Mouse (Mus musculus): Measurements from ENCODE around the gene Stard3nl. TPM values are rescaled to one million over a fixed set of nuclear protein-coding genes. Genes with fewer than 3 reads are reported as not detected.

Stard3nl gene
- total and polyA plus RNA-seq, 3 experiments: 25.2 to 35.3 (median 30.5) TPM

DNA sequence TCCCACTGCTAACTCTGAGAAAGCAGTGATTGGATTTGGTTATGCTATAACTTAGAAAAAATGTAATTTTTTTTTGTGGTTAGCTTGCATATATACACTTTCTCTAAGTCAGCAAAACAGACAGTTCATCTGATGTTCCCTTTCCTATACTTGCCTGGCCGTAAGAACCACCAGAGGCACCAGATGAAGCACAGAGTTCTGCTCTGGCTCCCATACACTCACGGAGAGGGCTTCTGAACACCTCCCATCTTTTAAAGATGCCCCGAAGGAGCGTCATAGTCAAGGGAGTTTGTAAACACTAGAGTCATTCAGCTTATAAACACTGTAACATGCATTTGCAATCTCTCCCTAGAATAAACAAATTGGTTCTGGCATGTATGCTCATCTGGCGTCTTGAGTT lies 32.5 kb upstream of the Stard3nl start:
- TF ChIP-seq ELF1 (IDR thresholded peaks at IDR 0.05; ENCODE audit: low read depth, low read length): no peak
- TF ChIP-seq GABPA (IDR thresholded peaks at IDR 0.05; ENCODE audit: insufficient replicate concordance, low read depth, low read length): no peak
- TF ChIP-seq E2F4 (IDR thresholded peaks at IDR 0.05; ENCODE audit: insufficient replicate concordance, low read depth, low read length): no peak
- no peaks in the 10 kb centered on the region for H3K79me2 ChIP-seq (replicated peaks; ENCODE audit: control insufficient read depth, extremely low read depth, insufficient read depth, poor library complexity, severe bottlenecking)
- dilution Hi-C loops (cut with MboI; ENCODE audit: extremely low pct_ligation_motif_present, extremely low pct_unique_long_range_greater_than_20kb, low sequenced_read_pairs): no loop called here
- no peaks in the 10 kb centered on the region for H3K27me3 ChIP-seq (replicated peaks)
- H3K27ac ChIP-seq (ENCODE audit: insufficient read depth, low read depth): no peak overlapping the region
- H3K9me3 ChIP-seq (replicated peaks; ENCODE audit: low read length): peaks cover 2% of the 10 kb centered on the region
- H3K4me3 ChIP-seq (replicated peaks in 1 of 3; ENCODE audit: low read depth in 2 of 3, low read length in 2 of 3, poor library complexity in 1 of 3): no peak overlapping the region
- in situ Hi-C loops (cut with MboI; ENCODE audit: low pct_ligation_motif_present, low pct_unique_long_range_greater_than_20kb, low sequenced_read_pairs): no loop called here
- no peak overlapping the region for H3K4me2 ChIP-seq (ENCODE audit: insufficient read depth, low read depth, poor library complexity, severe bottlenecking)
- H3K36me3 ChIP-seq (replicated peaks in 1 of 2; ENCODE audit: control insufficient read depth in 1 of 2, insufficient read depth in 1 of 2, low read length in 1 of 2): no peaks in the 10 kb centered on the region
- H3K9ac ChIP-seq (ENCODE audit: insufficient read depth, low read depth): no peak overlapping the region
- no peak for DNase-seq (ENCODE audit: extremely low read depth)
- no peaks in the 10 kb centered on the region for H3K4me1 ChIP-seq (ENCODE audit: control insufficient read depth in 1 of 2, insufficient read depth in 2 of 2)

DNA sequence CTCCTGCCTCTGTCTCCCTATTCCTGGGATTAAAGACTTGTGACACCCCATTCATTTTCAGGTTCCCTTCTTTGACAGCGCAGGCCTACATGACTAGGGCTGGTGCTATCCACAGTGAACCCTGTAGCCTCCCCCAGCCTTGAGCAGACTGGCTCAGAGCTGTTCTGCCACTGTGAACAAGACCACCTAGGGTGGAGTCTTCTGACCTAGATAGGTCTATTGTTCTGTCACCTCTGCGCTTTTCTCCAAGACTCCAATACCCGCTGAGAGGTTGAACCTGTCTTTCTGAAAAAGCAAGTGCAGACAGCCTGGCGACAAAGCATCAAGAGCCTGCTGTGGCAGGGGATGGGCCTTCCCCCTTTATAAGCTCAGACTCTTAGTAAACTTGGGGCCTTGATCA lies 29.0 kb upstream of the Stard3nl start:
- H3K4me2 ChIP-seq (ENCODE audit: insufficient read depth, low read depth, poor library complexity, severe bottlenecking): no peak overlapping the region
- DNase-seq (ENCODE audit: extremely low read depth): no peak
- dilution Hi-C loops (cut with MboI; ENCODE audit: extremely low pct_ligation_motif_present, extremely low pct_unique_long_range_greater_than_20kb, low sequenced_read_pairs): no loop called here
- TF ChIP-seq MYC (IDR thresholded peaks at IDR 0.05; ENCODE audit: low read depth, low read length) (no peak), GABPA (IDR thresholded peaks at IDR 0.05; ENCODE audit: insufficient replicate concordance, low read depth, low read length) (no peak), CHD1 (IDR thresholded peaks at IDR 0.05; ENCODE audit: low read depth, low read length) (no peak), RCOR1 (conservative IDR thresholded peaks at IDR 0.05; ENCODE audit: low read depth, low read length) (no peak), SMC3 (IDR thresholded peaks at IDR 0.05; ENCODE audit: low read depth, low read length) (no peak), IRF4 (IDR thresholded peaks at IDR 0.05; ENCODE audit: low read depth, low read length) (no peak), MAX (IDR thresholded peaks at IDR 0.05; ENCODE audit: low read length) (no peak)
- in situ Hi-C loops (cut with MboI; ENCODE audit: low pct_ligation_motif_present, low pct_unique_long_range_greater_than_20kb, low sequenced_read_pairs): no loop called here
- H3K9me3 ChIP-seq (replicated peaks; ENCODE audit: low read length): peaks cover 2% of the 10 kb centered on the region
- no peaks in the 10 kb centered on the region for H3K36me3 ChIP-seq (replicated peaks in 1 of 2; ENCODE audit: control insufficient read depth in 1 of 2, insufficient read depth in 1 of 2, low read length in 1 of 2)
- no peaks in the 10 kb centered on the region for H3K4me1 ChIP-seq (ENCODE audit: control insufficient read depth in 1 of 2, insufficient read depth in 2 of 2)
- H3K4me3 ChIP-seq (replicated peaks in 1 of 3; ENCODE audit: low read depth in 2 of 3, low read length in 2 of 3, poor library complexity in 1 of 3): no peak overlapping the region
- H3K27ac ChIP-seq (ENCODE audit: insufficient read depth, low read depth): no peak overlapping the region
- H3K9ac ChIP-seq (ENCODE audit: insufficient read depth, low read depth): no peak overlapping the region
- H3K27me3 ChIP-seq (replicated peaks): no peaks in the 10 kb centered on the region
- no peaks in the 10 kb centered on the region for H3K79me2 ChIP-seq (replicated peaks; ENCODE audit: control insufficient read depth, extremely low read depth, insufficient read depth, poor library complexity, severe bottlenecking)

DNA sequence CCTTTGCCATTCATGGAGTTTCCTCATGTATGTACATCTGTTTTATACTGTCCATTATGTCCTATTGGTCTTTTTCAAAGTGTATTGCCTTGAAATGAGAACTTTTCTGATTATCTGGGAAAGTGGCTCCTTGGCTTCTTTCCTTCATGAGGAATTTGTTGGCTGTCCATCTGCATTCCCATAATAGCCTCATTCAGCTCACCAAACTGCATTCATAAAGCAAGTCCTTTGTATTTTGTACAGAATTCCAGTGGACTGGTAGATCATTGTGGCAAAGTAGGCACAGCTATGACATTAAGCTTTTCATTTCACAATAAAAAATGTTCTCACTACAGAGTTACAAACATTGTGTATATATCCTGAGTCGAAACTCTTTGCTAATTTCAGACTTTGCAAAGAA lies 26.9 kb upstream of the Stard3nl start:
- in situ Hi-C loops (cut with MboI; ENCODE audit: low pct_ligation_motif_present, low pct_unique_long_range_greater_than_20kb, low sequenced_read_pairs): no loop called here
- no peaks in the 10 kb centered on the region for H3K79me2 ChIP-seq (replicated peaks; ENCODE audit: control insufficient read depth, extremely low read depth, insufficient read depth, poor library complexity, severe bottlenecking)
- H3K9ac ChIP-seq (ENCODE audit: insufficient read depth, low read depth): no peak overlapping the region
- dilution Hi-C loops (cut with MboI; ENCODE audit: extremely low pct_ligation_motif_present, extremely low pct_unique_long_range_greater_than_20kb, low sequenced_read_pairs): no loop called here
- peaks cover 3 to 14% of the 10 kb centered on the region in 2 experiments; a peak in 3 of 4 replicates for H3K4me1 ChIP-seq (ENCODE audit: control insufficient read depth in 1 of 2, insufficient read depth in 2 of 2)
- H3K36me3 ChIP-seq (replicated peaks in 1 of 2; ENCODE audit: control insufficient read depth in 1 of 2, insufficient read depth in 1 of 2, low read length in 1 of 2): no peaks in the 10 kb centered on the region
- no peak overlapping the region for H3K27ac ChIP-seq (ENCODE audit: insufficient read depth, low read depth)
- no peak overlapping the region for H3K4me2 ChIP-seq (ENCODE audit: insufficient read depth, low read depth, poor library complexity, severe bottlenecking)
- H3K4me3 ChIP-seq (replicated peaks in 1 of 3; ENCODE audit: low read depth in 2 of 3, low read length in 2 of 3, poor library complexity in 1 of 3): no peak overlapping the region
- TF ChIP-seq MAX (IDR thresholded peaks at IDR 0.05; ENCODE audit: low read length) (no peak), GABPA (IDR thresholded peaks at IDR 0.05; ENCODE audit: insufficient replicate concordance, low read depth, low read length) (no peak), NELFE (IDR thresholded peaks at IDR 0.05; ENCODE audit: low read depth, low read length) (no peak), ETS1 (conservative IDR thresholded peaks at IDR 0.05; ENCODE audit: low read depth, low read length) (no peak), TCF12 (IDR thresholded peaks at IDR 0.05; ENCODE audit: low read depth, low read length) (no peak), MAFK (IDR thresholded peaks at IDR 0.05; ENCODE audit: insufficient replicate concordance, low read length) (no peak), CTCF (conservative IDR thresholded peaks at IDR 0.05 in 1 of 2, IDR thresholded peaks at IDR 0.05 in 1 of 2; ENCODE audit: low read depth in 2 of 2, low read length in 2 of 2) (no peak), MYC (IDR thresholded peaks at IDR 0.05; ENCODE audit: low read depth, low read length) (no peak), IRF4 (IDR thresholded peaks at IDR 0.05; ENCODE audit: low read depth, low read length) (no peak), POLR2AphosphoS2 (IDR thresholded peaks at IDR 0.05; ENCODE audit: low read depth, low read length) (no peak), POLR2A (IDR thresholded peaks at IDR 0.05; ENCODE audit: low read depth, low read length) (no peak), RCOR1 (conservative IDR thresholded peaks at IDR 0.05; ENCODE audit: low read depth, low read length) (no peak), CHD2 (IDR thresholded peaks at IDR 0.05; ENCODE audit: low read length) (no peak)
- H3K27me3 ChIP-seq (replicated peaks): no peaks in the 10 kb centered on the region
- H3K9me3 ChIP-seq (replicated peaks; ENCODE audit: low read length): peaks cover 2% of the 10 kb centered on the region
- no peak for DNase-seq (ENCODE audit: extremely low read depth)
